Mouse (Mus musculus): Measurements from ENCODE around the gene Cdh18. TPM values are rescaled to one million over a fixed set of nuclear protein-coding genes. Genes with fewer than 3 reads are reported as not detected.

Cdh18 gene
- not detected in 2 replicates for polyA plus RNA-seq (2012)

DNA sequence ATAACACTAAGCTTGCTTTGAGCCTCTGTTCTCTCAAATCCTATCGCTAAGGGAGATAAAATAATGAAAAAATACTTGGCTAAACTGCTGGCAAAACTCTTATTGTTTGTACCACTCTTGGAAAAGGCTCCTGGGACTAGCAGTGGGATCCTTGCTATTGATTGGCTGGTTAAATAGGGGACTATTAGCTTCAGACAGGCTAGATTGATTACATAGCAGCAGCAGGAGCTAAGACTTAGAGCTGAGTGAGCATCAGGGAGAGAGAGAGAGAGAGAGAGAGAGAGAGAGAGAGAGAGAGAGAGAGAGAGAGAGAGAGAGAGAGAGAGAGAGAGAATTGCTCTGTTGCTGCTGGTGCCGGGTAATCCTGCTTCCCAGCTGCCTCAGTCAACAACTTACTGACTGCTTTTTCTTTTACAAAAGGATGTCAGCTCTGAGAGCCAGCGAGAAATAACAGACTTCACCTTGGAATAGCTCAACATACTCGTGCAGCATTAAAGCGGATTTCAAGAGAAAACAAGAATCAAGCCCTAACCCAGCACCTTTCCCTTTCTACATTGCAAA, at the start of gene Cdh18:
Gene Cdh18, plus strand, starts transcription at position 312 of the 561 bp plus-strand sequence.
- Histone ChIP-seq H3K36me3 (ENCODE audit: control insufficient read depth) (no peaks in the 10 kb centered on the region), H3K4me1 (ENCODE audit: control insufficient read depth) (no peaks in the 10 kb centered on the region), H3K4me3 (replicated peaks) (no peak within 1 kb of the TSS), H3K9me3 (ENCODE audit: control insufficient read depth, low read length) (no peaks in the 10 kb centered on the region), H3K27me3 (ENCODE audit: control insufficient read depth) (no peaks in the 10 kb centered on the region)
- TF ChIP-seq GATA1 (IDR thresholded peaks at IDR 0.05; ENCODE audit: low read length) (no peak), TAL1 (IDR thresholded peaks at IDR 0.05; ENCODE audit: low read length) (no peak)

DNA sequence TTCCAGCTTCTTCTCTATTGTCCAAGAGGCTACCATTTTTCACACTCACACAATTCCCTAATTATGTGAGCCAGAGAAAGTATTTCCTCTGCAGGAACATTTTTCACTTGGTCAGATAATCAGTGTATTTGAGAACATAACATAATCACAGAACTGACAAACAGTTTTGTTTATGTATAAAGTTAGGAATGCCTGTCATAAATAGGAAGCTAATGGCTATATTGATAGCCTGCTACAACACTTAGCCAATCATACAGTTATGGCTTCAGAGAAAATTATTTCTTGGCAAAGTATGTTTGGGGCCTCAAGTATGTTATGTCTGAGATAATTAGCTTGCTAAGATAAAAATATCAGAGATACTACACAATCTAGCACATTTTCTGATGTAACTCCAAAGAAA, 37.6 kb upstream of the Cdh18 start:
- no peaks in the 10 kb centered on the region for H3K4me1 ChIP-seq (ENCODE audit: control insufficient read depth)
- no peaks in the 10 kb centered on the region for H3K27me3 ChIP-seq (ENCODE audit: control insufficient read depth)
- H3K9me3 ChIP-seq (ENCODE audit: control insufficient read depth, low read length), result no peaks in the 10 kb centered on the region
- TF ChIP-seq GATA1 (IDR thresholded peaks at IDR 0.05; ENCODE audit: low read length), result no peak
- TF ChIP-seq TAL1 (IDR thresholded peaks at IDR 0.05; ENCODE audit: low read length), result no peak
- H3K4me3 ChIP-seq (replicated peaks), result no peak overlapping the region
- H3K36me3 ChIP-seq (ENCODE audit: control insufficient read depth), result no peaks in the 10 kb centered on the region

DNA sequence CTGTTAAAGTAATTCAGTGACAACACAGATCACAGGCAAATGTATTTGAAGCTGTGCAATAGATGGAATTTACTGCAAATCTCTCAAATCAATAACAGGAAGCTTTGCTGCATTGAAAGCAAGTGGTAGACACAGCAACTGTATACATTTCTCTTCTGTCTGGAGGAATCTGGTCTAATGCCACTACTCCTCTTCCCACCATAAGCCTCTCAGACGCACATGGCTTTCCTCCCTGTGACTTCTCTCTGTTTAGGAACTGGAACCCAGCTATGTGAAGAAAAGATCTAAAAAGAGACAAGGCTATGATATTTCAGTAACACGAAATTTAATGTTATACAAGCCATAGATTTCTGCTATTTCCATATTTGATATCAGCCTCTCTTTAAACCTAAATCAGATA, 13.0 kb upstream of the Cdh18 start:
- H3K36me3 ChIP-seq (ENCODE audit: control insufficient read depth), result no peaks in the 10 kb centered on the region
- H3K9me3 ChIP-seq (ENCODE audit: control insufficient read depth, low read length), result no peaks in the 10 kb centered on the region
- TF ChIP-seq TAL1 (IDR thresholded peaks at IDR 0.05; ENCODE audit: low read length) (no peak), GATA1 (IDR thresholded peaks at IDR 0.05; ENCODE audit: low read length) (no peak)
- H3K4me3 ChIP-seq (replicated peaks), result no peak overlapping the region
- H3K4me1 ChIP-seq (ENCODE audit: control insufficient read depth), result no peaks in the 10 kb centered on the region
- H3K27me3 ChIP-seq (ENCODE audit: control insufficient read depth), result no peaks in the 10 kb centered on the region

DNA sequence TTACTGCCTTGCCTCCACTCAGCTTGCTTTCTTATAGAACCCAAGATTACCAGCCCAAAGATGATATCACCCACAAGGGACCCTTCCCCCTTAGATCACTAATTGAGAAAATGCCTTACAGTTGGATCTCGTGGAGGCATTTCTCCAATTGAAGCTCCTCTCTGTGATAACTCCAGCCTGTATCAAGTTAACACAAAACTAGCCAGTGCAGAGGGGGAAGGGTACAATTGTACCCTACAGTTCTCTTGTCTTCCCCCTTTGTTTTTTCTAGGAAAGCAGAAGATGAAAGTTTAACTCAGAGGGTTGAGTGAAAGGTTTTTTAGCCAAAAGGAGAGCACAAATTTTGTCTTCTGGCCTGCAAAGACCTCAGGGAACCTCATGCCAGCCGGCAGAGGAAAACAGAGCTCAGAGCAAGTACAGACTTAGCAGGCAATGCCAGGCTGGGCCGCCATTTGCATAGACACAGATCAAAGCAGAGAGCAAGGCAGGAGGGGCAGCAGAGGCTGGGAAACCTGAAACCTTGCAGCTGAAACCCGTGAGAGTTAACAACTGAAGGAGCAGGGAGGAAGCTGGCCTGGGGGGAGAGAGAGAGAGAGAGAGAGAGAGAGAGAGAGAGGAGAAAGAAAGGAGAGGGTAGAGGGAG, 29.3 kb downstream of the Cdh18 start:
- Histone ChIP-seq H3K27me3 (ENCODE audit: control insufficient read depth) (no peaks in the 10 kb centered on the region), H3K4me1 (ENCODE audit: control insufficient read depth) (no peaks in the 10 kb centered on the region), H3K4me3 (replicated peaks) (no peak overlapping the region), H3K36me3 (ENCODE audit: control insufficient read depth) (no peaks in the 10 kb centered on the region), H3K9me3 (ENCODE audit: control insufficient read depth, low read length) (peaks cover 2% of the 10 kb centered on the region)
- TF ChIP-seq TAL1 (IDR thresholded peaks at IDR 0.05; ENCODE audit: low read length) (no peak), GATA1 (IDR thresholded peaks at IDR 0.05; ENCODE audit: low read length) (no peak)

DNA sequence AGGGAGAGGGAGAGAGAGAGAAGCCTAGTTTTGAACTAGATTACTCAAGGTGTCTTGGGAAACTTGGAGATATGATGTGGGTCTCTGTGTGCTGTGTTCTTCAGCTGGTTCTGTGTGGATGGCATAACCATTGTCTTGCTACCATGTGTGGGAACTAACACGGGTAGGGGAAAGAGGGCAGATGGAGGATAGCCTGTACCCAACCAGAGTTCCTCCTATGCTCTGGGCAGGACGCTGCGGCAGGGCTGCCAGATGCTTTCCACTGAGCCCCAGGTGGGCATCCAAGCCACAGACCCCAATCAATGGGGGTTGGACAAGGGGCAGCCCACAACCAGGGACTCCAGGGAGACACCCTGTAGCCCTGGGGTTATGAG, 29.8 kb downstream of the Cdh18 start:
- no peaks in the 10 kb centered on the region for H3K36me3 ChIP-seq (ENCODE audit: control insufficient read depth)
- H3K9me3 ChIP-seq (ENCODE audit: control insufficient read depth, low read length), result peaks cover 2% of the 10 kb centered on the region
- TF ChIP-seq TAL1 (IDR thresholded peaks at IDR 0.05; ENCODE audit: low read length) (no peak), GATA1 (IDR thresholded peaks at IDR 0.05; ENCODE audit: low read length) (no peak)

DNA sequence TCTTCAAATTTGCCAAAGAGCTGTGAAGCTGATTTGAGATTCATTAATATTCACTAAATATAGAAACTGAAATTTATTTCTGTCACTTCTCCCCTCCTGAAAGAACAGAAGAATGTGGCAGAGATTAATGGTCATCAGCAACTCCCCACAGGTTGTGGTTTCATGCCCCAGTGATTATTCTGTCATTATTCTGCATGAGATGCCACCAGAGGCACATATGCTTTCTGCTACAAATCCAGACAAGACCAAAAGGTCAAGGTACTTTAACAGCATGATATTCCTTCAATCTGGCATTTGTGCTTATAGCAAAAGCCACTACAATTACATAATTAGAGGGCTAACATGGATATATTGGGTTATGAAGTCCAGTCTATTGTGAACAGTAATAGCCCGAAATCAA, 35.8 kb downstream of the Cdh18 start:
- Histone ChIP-seq H3K36me3 (ENCODE audit: control insufficient read depth) (no peaks in the 10 kb centered on the region), H3K27me3 (ENCODE audit: control insufficient read depth) (no peaks in the 10 kb centered on the region)
- TF ChIP-seq TAL1 (IDR thresholded peaks at IDR 0.05; ENCODE audit: low read length) (no peak), GATA1 (IDR thresholded peaks at IDR 0.05; ENCODE audit: low read length) (no peak)

More for the DNA sequence above, 29.8 kb downstream of the Cdh18 start:
- H3K4me1 ChIP-seq (ENCODE audit: control insufficient read depth), result no peaks in the 10 kb centered on the region
- H3K4me3 ChIP-seq (replicated peaks), result no peak overlapping the region
- H3K27me3 ChIP-seq (ENCODE audit: control insufficient read depth), result no peaks in the 10 kb centered on the region

DNA sequence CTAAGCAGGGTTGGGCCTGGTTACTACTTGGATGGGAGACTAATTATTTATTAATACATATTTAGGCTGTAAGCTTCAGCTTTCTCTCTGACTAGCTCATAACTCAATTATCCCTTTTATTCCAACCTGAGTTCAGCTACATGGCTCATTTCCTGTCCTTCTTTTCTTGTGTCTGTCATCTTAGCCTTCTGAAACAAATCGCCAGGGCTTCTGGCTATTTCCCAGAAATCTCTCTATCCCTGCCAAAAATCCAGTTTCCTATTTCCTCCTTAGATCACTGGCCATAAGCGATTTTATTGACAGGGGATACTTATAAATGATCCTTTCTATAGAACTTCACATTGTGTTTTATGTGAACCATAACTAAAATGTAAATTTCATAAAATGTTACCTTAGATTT, 167.6 kb downstream of the Cdh18 start:
- H3K9me3 ChIP-seq (ENCODE audit: control insufficient read depth, low read length), result no peaks in the 10 kb centered on the region

More for the DNA sequence above, 35.8 kb downstream of the Cdh18 start:
- no peak overlapping the region for H3K4me3 ChIP-seq (replicated peaks)
- no peaks in the 10 kb centered on the region for H3K9me3 ChIP-seq (ENCODE audit: control insufficient read depth, low read length)
- no peaks in the 10 kb centered on the region for H3K4me1 ChIP-seq (ENCODE audit: control insufficient read depth)

DNA sequence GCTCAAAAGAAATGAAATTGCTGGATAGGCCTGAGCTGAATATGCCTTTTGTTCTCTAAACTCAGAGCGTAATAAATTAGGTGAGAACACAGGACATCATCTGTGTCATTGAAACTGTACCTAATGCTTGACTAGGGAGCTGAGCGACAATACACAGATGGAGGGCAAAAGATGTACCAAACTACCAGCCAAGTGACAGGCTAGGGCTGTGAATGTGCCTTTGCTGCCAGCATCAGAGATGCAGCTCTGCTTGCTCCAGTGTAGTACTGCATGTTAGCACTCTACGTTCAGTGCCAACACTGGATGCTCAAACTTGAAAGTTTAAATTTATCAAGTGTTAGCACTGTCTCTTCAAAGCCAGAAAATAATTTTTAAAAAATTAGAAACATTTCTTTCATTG, 168.9 kb downstream of the Cdh18 start:
- TF ChIP-seq GATA1 (IDR thresholded peaks at IDR 0.05; ENCODE audit: low read length) (no peak), TAL1 (IDR thresholded peaks at IDR 0.05; ENCODE audit: low read length) (no peak)
- Histone ChIP-seq H3K27me3 (ENCODE audit: control insufficient read depth) (no peaks in the 10 kb centered on the region), H3K4me3 (replicated peaks) (no peak overlapping the region), H3K9me3 (ENCODE audit: control insufficient read depth, low read length) (no peaks in the 10 kb centered on the region), H3K4me1 (ENCODE audit: control insufficient read depth) (no peaks in the 10 kb centered on the region), H3K36me3 (ENCODE audit: control insufficient read depth) (no peaks in the 10 kb centered on the region)

More for the DNA sequence above, 167.6 kb downstream of the Cdh18 start:
- Histone ChIP-seq H3K4me1 (ENCODE audit: control insufficient read depth) (no peaks in the 10 kb centered on the region), H3K36me3 (ENCODE audit: control insufficient read depth) (no peaks in the 10 kb centered on the region), H3K4me3 (replicated peaks) (no peak overlapping the region), H3K27me3 (ENCODE audit: control insufficient read depth) (no peaks in the 10 kb centered on the region)
- no peak for TF ChIP-seq TAL1 (IDR thresholded peaks at IDR 0.05; ENCODE audit: low read length)
- TF ChIP-seq GATA1 (IDR thresholded peaks at IDR 0.05; ENCODE audit: low read length), result no peak

DNA sequence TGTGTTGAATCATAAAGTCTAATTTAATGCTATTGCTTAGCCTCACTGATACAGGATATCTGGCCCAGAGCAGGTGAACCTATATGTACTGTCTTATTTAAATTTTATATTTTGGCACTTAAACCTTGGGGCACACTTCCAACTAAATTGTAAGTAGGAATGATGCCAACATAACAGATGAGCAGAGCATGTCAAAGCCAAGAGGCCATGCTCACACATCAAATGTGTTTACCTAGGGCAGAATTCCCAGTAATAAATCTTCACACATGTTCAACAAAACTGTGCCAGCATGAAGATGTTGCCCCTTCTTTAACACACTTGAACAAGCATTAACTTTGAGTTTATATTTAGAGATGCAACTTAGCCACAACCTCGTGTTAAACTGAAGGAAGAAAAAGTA, 177.8 kb downstream of the Cdh18 start:
- TF ChIP-seq TAL1 (IDR thresholded peaks at IDR 0.05; ENCODE audit: low read length), result no peak
- TF ChIP-seq GATA1 (IDR thresholded peaks at IDR 0.05; ENCODE audit: low read length), result no peak
- Histone ChIP-seq H3K27me3 (ENCODE audit: control insufficient read depth) (no peaks in the 10 kb centered on the region), H3K4me3 (replicated peaks) (no peak overlapping the region)

More for the DNA sequence above, 177.8 kb downstream of the Cdh18 start:
- no peaks in the 10 kb centered on the region for H3K4me1 ChIP-seq (ENCODE audit: control insufficient read depth)
- H3K36me3 ChIP-seq (ENCODE audit: control insufficient read depth), result no peaks in the 10 kb centered on the region
- H3K9me3 ChIP-seq (ENCODE audit: control insufficient read depth, low read length), result no peaks in the 10 kb centered on the region
